Mouse (Mus musculus) ES-E14 (cell line): ENCODE results near the gene Aoc2.

Source experiments
- HCFC1 ChIP-seq: IDR thresholded peaks from 2 replicates; pipeline ENCODE4 v1.6.1; 2012; ENCODE audit warnings: low read length, inconsistent platforms, borderline replicate concordance; ENCODE audit not compliant: insufficient read depth
- ZNF384 ChIP-seq: IDR thresholded peaks from 2 replicates; pipeline ENCODE4 v1.6.1; 2012; ENCODE audit warnings: low read depth, low read length, inconsistent platforms

DNA sequence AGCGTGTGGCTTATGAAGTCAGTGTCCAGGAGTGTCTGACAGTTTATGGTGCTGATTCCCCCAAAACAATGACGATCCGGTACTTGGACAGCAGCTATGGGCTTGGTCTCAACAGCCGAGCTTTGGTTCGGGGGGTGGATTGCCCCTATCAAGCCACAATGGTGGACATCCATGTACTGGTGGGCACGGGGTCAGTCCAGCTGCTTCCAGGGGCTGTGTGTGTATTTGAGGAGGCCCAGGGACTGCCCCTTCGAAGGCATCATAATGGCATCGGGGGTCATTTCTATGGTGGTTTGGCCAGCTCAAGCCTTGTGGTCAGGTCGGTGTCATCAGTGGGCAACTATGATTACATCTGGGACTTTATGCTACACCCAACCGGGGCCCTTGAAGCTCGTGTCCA, 1.3 kb downstream of the Aoc2 start:
- TF ChIP-seq ZNF384 = no peak
- no peak for TF ChIP-seq HCFC1
